Mouse (Mus musculus) CD4-positive, CD25-positive, alpha-beta regulatory T cell, adult 4 months (primary cell): ENCODE results near the gene Tgds. TPM values are rescaled to one million over a fixed set of nuclear protein-coding genes. Genes with fewer than 3 reads are reported as not detected.

Source experiments
- polyA plus RNA-seq, 2 experiments: library from polyadenylated mRNA; unstranded; fragments of 100-300 nt; shearing (Covaris generic); gene quantifications; one replicate each; pipeline ENCODE4 v1.2.1; 2017

The Tgds gene
- polyA plus RNA-seq, 2 experiments from 2014 or later = 29.4 to 37.5 TPM

Other genes starting within 250 kb of the Tgds start
- gene Dct, start 80.5 kb downstream of the Tgds start, polyA plus RNA-seq = under 1 TPM in 1 of 2 experiments, not detected in 1; 0.36 TPM
- gene Gpr180, start 4.4 kb upstream of the Tgds start, polyA plus RNA-seq = 1 to 10 TPM; 5.2 to 5.8 TPM
- gene Sox21, start 104.3 kb upstream of the Tgds start, polyA plus RNA-seq = not detected
- gene Gm9376, start 134.2 kb upstream of the Tgds start, polyA plus RNA-seq = not detected